Mouse (Mus musculus): ENCODE results near the gene Tbx1. TPM values are rescaled to one million over a fixed set of nuclear protein-coding genes. Genes with fewer than 3 reads are reported as not detected.

Gene Tbx1
- polyA plus RNA-seq (2012; rRNA removed) (12.1 and 16.0 TPM in 2 replicates), polyA plus RNA-seq (2014; fragmentation: Nextera tagmentation; extraction: Ambion mirVana) (8.0 and 8.7 TPM in 2 replicates)

DNA sequence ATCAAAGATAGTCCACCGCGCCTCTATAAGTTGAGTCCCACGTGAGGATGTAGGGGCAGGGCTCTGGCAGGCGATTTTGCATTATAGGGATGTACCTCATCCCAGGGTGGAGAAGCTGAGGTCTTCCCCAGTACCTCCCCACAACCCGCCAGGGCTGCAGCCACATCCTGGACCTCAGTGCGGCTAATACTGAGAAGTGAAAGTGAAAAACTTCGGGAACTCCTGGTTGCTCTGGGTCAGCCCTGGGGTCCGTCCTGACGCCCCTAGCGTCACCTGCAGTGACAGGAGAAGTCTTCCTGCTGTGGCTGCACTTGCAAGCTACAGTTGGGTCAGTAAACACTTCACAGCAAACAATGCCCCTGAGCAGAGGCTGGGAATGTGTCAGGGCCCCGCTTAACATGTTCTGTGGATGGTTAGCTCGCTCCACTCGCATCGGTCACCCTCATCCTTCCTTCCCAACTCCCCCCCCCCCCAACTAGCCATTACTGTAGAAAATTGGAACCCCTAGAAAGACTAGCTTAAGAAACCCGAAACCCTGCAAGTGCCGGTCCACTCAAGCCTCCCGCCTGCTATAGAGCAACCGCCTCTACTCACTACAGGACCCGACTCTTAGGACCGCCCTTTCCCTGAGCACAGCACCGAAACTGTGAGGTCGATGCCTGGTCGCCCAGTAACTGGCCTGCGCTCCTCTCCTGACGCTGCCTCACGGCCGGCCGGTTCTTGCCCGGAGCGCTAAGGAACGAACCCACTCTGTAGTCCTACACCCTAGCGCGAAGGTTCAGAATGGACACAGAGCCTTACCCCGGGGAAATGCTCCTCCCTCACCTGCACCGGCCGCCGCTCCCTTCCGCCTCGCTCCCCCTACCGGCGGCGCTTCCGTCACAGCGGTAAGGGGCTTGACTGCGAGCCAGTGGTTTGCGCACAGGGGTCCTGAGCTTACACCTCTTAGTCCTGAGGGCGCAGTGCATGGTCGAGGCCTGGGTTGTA lies at the start of gene Tbx1:
Gene Tbx1 (minus strand): TSS at position 868 of the 987 bp plus-strand sequence.
- 4% methylated on average over 45 of the region's 48 CpGs for WGBS
- ATAC-seq (ENCODE audit: low FRiP score, low read depth): no peak
- no peak for TF ChIP-seq POLR2A (IDR thresholded peaks at IDR 0.05; ENCODE audit: borderline replicate concordance, extremely low read depth, insufficient read depth, insufficient read length)
- Histone ChIP-seq H3K9me3 (ENCODE audit: control insufficient read depth, low read length) (no peaks in the 10 kb centered on the region), H3K4me2 (replicated peaks; ENCODE audit: low read depth, low read length, severe bottlenecking) (peak within 1 kb of the TSS; percentile 44), H3K4me1 (ENCODE audit: control insufficient read depth, insufficient read depth, low read length) (peaks cover 16% of the 10 kb centered on the region), H3K4me3 (replicated peaks; ENCODE audit: low read length) (peak within 1 kb of the TSS; percentile 32), H3K27ac (replicated peaks; ENCODE audit: low read depth, low read length) (no peak within 1 kb of the TSS), H3K36me3 (ENCODE audit: control insufficient read depth, insufficient read depth, low read length) (no peaks in the 10 kb centered on the region), H3K27me3 (ENCODE audit: control insufficient read depth, insufficient read depth, low read length) (peaks cover 83% of the 10 kb centered on the region), H3K9ac (ENCODE audit: low read depth, low read length, severe bottlenecking) (peak within 1 kb of the TSS; percentile 34; the same call in 1 of the 2 replicates)
- DNase-seq (ENCODE audit: low spot score): no peak

- Histone ChIP-seq H3K27ac (replicated peaks; ENCODE audit: low read depth, low read length) (no peak overlapping the region), H3K4me1 (ENCODE audit: control insufficient read depth, insufficient read depth, low read length) (no peaks in the 10 kb centered on the region; the same call in none of the 2 replicates), H3K4me3 (replicated peaks; ENCODE audit: low read length) (no peak overlapping the region), H3K9me3 (ENCODE audit: control insufficient read depth, low read length) (no peaks in the 10 kb centered on the region), H3K27me3 (ENCODE audit: control insufficient read depth, insufficient read depth, low read length) (no peaks in the 10 kb centered on the region), H3K4me2 (replicated peaks; ENCODE audit: low read depth, low read length, severe bottlenecking) (no peak overlapping the region), H3K36me3 (ENCODE audit: control insufficient read depth, insufficient read depth, low read length) (no peaks in the 10 kb centered on the region), H3K9ac (ENCODE audit: low read depth, low read length, severe bottlenecking) (no peak overlapping the region)
- no peak for ATAC-seq (ENCODE audit: low FRiP score, low read depth)
- no peak for TF ChIP-seq POLR2A (IDR thresholded peaks at IDR 0.05; ENCODE audit: borderline replicate concordance, extremely low read depth, insufficient read depth, insufficient read length)
- DNase-seq (ENCODE audit: low spot score): no peak
- WGBS: 83% methylated on average over 1 of the region's 1 CpGs
These were observed 49.0 kb upstream of the Tbx1 start for GRCm38 (mm10) chr16:18639382-18639929.

DNA sequence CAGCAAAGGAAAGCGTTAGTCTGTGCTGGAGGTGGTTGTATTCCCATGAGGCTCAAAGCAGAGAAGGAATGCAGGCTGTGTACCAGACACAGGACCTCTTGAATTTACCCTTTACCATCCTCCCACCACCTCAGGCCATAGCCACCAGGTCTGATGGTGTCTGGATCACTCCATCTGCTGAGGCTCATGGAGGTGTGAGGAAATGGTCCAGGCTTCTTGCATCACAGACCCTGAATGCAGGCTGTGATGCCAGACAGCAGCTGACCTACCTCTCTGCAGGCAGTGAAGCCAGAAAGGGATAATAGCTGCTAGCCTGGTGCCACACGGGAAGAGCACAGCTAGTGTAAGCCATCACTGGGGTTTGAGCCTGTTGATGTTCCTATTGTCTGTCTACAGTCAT lies 47.9 kb upstream of the Tbx1 start:
- Histone ChIP-seq H3K4me2 (replicated peaks; ENCODE audit: low read depth, low read length, severe bottlenecking) (no peak overlapping the region), H3K9ac (ENCODE audit: low read depth, low read length, severe bottlenecking) (0 out of 2 replicates have a peak overlapping the region, but pooled peaks have one; percentile 21), H3K27me3 (ENCODE audit: control insufficient read depth, insufficient read depth, low read length) (no peaks in the 10 kb centered on the region), H3K4me3 (replicated peaks; ENCODE audit: low read length) (no peak overlapping the region), H3K9me3 (ENCODE audit: control insufficient read depth, low read length) (no peaks in the 10 kb centered on the region), H3K4me1 (ENCODE audit: control insufficient read depth, insufficient read depth, low read length) (no peaks in the 10 kb centered on the region; the same call in 1 of the 2 replicates), H3K36me3 (ENCODE audit: control insufficient read depth, insufficient read depth, low read length) (no peaks in the 10 kb centered on the region), H3K27ac (replicated peaks; ENCODE audit: low read depth, low read length) (no peak overlapping the region)
- ATAC-seq (ENCODE audit: low FRiP score, low read depth) (no peak), DNase-seq (ENCODE audit: low spot score) (no peak)
- 50% methylated on average over 2 of the region's 2 CpGs for WGBS
- TF ChIP-seq POLR2A (IDR thresholded peaks at IDR 0.05; ENCODE audit: borderline replicate concordance, extremely low read depth, insufficient read depth, insufficient read length): no peak

- no peaks in the 10 kb centered on the region for H3K4me1 ChIP-seq (ENCODE audit: control insufficient read depth, insufficient read depth, low read length)
- H3K4me2 ChIP-seq (replicated peaks; ENCODE audit: low read depth, low read length, severe bottlenecking): no peak overlapping the region
- no peak overlapping the region for H3K9ac ChIP-seq (ENCODE audit: low read depth, low read length, severe bottlenecking)
- H3K4me3 ChIP-seq (replicated peaks; ENCODE audit: low read length): no peak overlapping the region
- no peak for ATAC-seq (ENCODE audit: low FRiP score, low read depth)
- no peaks in the 10 kb centered on the region for H3K27me3 ChIP-seq (ENCODE audit: control insufficient read depth, insufficient read depth, low read length)
- no peak for DNase-seq (ENCODE audit: low spot score)
- no peak for TF ChIP-seq POLR2A (IDR thresholded peaks at IDR 0.05; ENCODE audit: borderline replicate concordance, extremely low read depth, insufficient read depth, insufficient read length)
- WGBS: 62% methylated on average over 3 of the region's 3 CpGs
- H3K36me3 ChIP-seq (ENCODE audit: control insufficient read depth, insufficient read depth, low read length): no peaks in the 10 kb centered on the region
- H3K27ac ChIP-seq (replicated peaks; ENCODE audit: low read depth, low read length): no peak overlapping the region
- no peaks in the 10 kb centered on the region for H3K9me3 ChIP-seq (ENCODE audit: control insufficient read depth, low read length)
These were observed 46.3 kb upstream of the Tbx1 start for GRCm38 (mm10) chr16:18636804-18637203.

GRCm38 (mm10) chr16:18636401-18636800 lies 45.9 kb upstream of the Tbx1 start:
- Histone ChIP-seq H3K27ac (replicated peaks; ENCODE audit: low read depth, low read length) (no peak overlapping the region), H3K27me3 (ENCODE audit: control insufficient read depth, insufficient read depth, low read length) (no peaks in the 10 kb centered on the region), H3K4me2 (replicated peaks; ENCODE audit: low read depth, low read length, severe bottlenecking) (no peak overlapping the region), H3K9ac (ENCODE audit: low read depth, low read length, severe bottlenecking) (no peak overlapping the region), H3K4me3 (replicated peaks; ENCODE audit: low read length) (no peak overlapping the region), H3K9me3 (ENCODE audit: control insufficient read depth, low read length) (no peaks in the 10 kb centered on the region), H3K36me3 (ENCODE audit: control insufficient read depth, insufficient read depth, low read length) (no peaks in the 10 kb centered on the region), H3K4me1 (ENCODE audit: control insufficient read depth, insufficient read depth, low read length) (no peaks in the 10 kb centered on the region)
- no peak for ATAC-seq (ENCODE audit: low FRiP score, low read depth)
- no peak for TF ChIP-seq POLR2A (IDR thresholded peaks at IDR 0.05; ENCODE audit: borderline replicate concordance, extremely low read depth, insufficient read depth, insufficient read length)
- 83% methylated on average over 5 of the region's 5 CpGs for WGBS
- DNase-seq (ENCODE audit: low spot score): no peak

Measured in limb, embryonic 14.5 days (tissue).